Mouse (Mus musculus): Measurements from ENCODE around the gene Proser2.
"Not testable (repeated sequence)": the region's sequence is repeated elsewhere in the genome, so short reads cannot be mapped to it uniquely, and the experiment has no call there.

The Proser2 gene

GRCm38 (mm10) chr2:6133871-6134270 lies 3.9 kb upstream of the Proser2 start:
- in situ Hi-C loops (cut with MboI, MseI) = loop anchor here (25.0 kb wide), 1 partner anchor 1022 kb away; no protein-coding TSS in a partner anchor

GRCm38 (mm10) chr2:6128881-6129280 lies 1.1 kb downstream of the Proser2 start:
- in situ Hi-C loops (cut with MboI, MseI) = loop anchor here (25.0 kb wide), 1 partner anchor 1017 kb away; no protein-coding TSS in a partner anchor

DNA sequence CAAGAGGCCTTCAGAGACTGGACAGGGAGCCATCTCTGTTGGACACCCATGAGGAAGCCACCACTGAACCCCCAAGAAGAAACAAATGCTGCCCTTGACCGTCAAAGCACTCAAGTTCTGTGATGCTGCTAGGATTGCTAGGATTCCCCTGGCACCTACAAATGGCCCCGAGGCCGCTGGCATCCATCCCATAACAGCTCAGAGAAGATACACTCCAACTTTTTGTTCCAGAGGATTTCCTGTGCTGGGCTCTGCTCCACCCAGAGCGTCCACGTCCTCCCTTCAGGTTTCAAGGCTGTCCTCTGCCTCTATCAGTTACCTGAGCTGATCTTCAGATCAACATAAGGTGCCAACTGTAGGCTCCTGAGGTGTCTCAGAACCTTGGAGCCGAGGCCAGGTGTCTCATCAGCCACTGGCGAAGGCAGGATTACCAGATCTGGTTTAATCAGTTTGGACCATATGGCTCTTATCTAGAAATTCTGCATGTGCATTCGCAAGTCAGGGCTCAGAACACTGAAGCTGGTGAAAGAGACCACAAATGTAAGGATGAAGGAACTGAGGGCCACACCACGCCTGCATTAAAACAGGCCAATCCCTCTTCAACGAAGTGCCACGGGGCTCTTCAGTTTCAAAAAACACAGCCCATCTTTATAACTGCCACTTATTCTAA lies 1.7 kb downstream of the Proser2 start:
- in situ Hi-C loops (cut with MboI, MseI) = loop anchor here (25.0 kb wide), 1 partner anchor 1016 kb away; no protein-coding TSS in a partner anchor

DNA sequence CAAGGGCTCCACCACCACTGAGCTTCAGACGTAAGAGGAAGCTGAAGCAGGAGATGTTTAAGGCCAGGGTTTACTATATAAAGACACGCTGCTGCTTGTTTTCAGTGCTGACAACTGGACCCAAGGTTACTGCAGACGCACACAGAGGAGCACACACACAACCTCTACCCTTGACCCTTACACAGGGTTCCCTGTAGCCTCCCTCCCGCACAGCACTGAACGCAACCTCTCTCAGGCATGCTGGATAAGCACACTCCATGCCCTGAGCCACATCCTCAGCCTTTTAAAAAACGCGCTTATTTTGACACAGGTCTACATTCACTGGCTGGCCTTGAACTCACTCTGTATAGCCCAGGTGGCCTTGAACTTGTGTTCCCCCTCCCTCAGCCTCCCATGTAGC lies 7.0 kb downstream of the Proser2 start:
- in situ Hi-C loops (cut with MboI, MseI) = no loop called here

- in situ Hi-C loops (cut with MboI, MseI) = no loop called here
Measured at GRCm38 (mm10) chr2:6121091-6121490, 8.9 kb downstream of the Proser2 start.

DNA sequence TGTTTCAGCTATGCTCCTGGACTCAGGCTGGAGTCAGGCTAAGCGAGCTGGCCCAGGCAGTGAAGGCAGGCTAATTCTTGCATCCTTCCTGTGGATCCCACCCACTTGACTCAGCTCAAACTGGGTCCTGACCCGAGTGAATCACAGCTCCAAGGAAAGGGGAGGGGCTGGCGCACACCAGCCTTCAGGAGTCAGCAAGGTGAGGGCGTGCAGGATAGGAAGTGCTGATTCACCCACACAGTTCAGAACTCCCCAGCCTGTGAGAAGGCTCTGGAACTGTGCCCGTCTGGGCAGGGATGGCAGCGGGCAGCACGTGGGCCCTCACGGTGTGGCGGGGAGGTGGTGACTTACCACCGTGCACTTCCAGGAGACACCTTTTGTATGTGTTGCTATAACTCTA lies 11.8 kb downstream of the Proser2 start:
- in situ Hi-C loops (cut with MboI, MseI) = no loop called here

DNA sequence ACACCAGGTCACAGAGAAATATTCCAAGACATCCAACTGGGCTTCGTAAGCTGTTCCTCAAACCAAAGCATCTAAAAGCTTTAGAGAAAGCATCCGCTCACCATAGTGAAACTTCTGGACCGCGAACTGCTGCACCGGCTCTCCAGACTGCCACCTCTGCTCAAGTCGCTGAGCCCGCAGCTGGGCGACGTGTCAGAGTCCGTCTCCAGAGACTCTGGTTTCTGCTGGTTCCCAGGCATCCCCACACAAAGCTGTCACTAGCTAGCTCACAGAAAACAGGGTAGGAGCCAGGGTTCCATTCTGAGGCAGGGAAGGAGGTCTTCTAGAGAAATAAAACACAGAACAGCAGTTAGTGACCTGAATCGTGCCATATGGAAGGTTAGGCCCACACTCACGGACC lies 16.2 kb downstream of the Proser2 start:
- in situ Hi-C loops (cut with MboI, MseI) = no loop called here

DNA sequence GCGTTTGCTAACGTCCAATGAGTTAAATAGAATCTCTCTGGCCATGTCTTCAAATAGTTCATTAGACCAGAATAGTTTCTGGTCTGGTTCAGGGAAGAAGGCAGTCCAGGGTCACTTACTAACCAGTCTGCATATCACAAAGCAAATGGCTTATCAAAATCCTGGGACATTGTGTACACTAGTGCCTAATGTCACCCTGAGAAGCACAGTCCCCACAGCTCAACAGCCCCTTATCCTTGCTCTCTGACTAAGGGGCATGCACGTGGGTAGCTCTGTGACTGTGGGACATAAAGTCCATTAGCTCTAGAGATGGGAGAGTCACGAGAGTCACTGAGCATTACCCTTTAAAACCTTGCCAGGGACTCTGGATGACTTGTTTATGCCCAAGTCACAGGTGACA lies 17.4 kb downstream of the Proser2 start:
- in situ Hi-C loops (cut with MboI, MseI) = no loop called here

DNA sequence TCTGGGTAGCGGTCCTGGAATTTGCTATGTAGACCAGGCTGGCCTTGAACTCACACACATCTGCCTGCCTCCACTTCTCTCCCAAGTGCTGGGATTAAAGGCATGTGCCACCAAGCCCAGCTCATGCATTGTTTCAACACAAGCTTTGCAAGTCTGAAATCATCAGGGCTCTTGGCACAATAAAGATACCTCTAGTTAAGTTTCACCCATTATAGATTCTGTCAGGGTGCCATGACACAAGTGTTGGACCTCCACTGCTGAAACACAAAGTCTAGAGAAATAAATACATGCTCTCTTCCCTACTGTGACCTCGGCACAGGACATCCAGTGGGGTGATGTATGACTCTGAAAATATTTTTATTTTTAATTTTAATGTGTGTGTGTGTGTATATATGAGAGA lies 24.6 kb downstream of the Proser2 start:
- in situ Hi-C loops (cut with MboI, MseI) = no loop called here

- in situ Hi-C loops (cut with MboI, MseI) = no loop called here
Measured at GRCm38 (mm10) chr2:6100755-6101154, 29.3 kb downstream of the Proser2 start.

GRCm38 (mm10) chr2:6100027-6100749 lies 29.8 kb downstream of the Proser2 start:
- in situ Hi-C loops (cut with MboI, MseI) = no loop called here

- in situ Hi-C loops (cut with MboI, MseI) = no loop called here
Measured at GRCm38 (mm10) chr2:6099443-6099842, 30.6 kb downstream of the Proser2 start.

DNA sequence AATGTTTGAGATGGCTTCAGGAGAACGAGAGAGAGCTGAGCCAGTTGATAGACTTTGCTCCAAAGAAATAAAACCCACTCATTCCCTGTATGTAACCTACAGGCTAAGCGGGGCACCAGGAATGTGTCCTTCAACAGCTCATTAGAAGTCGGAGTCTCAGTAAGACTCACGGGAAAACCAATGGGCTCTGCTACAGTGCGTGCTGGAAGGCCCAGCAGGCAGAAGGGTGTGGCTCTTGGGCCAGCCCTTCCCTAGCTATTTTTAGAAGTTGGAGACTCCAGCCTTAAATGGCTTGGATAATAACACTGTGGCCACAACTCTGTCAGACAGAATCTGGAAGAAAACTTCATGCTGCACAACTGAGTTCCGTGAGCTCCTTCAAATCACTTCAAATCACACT lies 31.1 kb downstream of the Proser2 start:
- in situ Hi-C loops (cut with MboI, MseI) = no loop called here

DNA sequence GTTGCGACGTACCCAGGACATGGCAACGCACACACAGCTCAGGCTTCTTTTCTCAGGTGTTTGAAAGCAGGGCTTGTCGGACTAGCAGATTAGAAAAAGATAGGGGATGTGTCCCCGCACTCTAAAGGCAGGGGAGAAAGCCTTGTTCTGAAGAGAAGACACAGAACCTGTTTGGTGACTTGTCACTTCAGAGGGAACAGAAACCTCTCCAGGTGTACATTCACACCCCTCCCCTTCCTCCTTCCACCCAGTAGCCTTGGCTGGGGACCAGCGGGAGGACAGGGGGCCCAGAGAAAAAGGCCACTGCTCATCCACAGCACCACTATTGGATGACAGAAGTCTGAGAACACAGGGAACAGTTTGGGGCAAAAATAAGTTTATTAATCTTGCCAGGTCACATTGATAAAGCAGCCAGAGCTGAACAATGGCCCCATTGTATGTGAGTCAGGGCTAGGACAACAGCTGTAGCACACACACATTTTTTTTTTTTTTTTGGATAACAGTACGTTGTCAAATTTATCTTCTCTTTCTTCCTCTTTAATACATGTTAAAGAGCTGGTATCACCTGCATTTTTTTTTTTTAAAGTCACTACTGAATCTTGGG lies 32.8 kb downstream of the Proser2 start:
- in situ Hi-C loops (cut with MboI, MseI) = no loop called here

GRCm38 (mm10) chr2:6089941-6090340 lies 40.1 kb downstream of the Proser2 start:
- in situ Hi-C loops (cut with MboI, MseI) = not testable (repeated sequence)

- in situ Hi-C loops (cut with MboI, MseI) = no loop called here
Measured at GRCm38 (mm10) chr2:6087151-6087550, 42.9 kb downstream of the Proser2 start.

GRCm38 (mm10) chr2:6085622-6086530 lies 44.1 kb downstream of the Proser2 start:
- in situ Hi-C loops (cut with MboI, MseI) = no loop called here

GRCm38 (mm10) chr2:6083696-6084095 lies 46.3 kb downstream of the Proser2 start:
- in situ Hi-C loops (cut with MboI, MseI) = no loop called here

DNA sequence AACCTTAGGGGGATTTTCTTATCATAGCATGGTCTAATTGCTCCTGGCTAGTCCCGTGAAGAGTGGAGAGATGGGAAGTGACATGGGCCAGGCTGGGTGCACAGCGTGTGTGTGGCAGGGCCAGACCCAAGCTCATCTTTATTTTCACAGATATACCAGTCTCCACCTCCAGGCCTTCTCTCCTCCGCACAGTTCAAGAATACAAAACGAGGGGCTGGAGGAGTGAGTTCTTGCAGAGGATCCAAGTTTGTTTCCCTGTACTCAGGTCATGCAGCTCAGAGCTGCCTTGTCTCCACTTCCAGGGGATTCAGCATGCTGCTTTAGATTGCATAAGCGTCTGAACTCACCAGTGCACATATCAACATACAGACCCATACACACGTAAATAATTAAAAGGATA lies 47.4 kb downstream of the Proser2 start:
- in situ Hi-C loops (cut with MboI, MseI) = no loop called here

GRCm38 (mm10) chr2:6081108-6081507 lies 48.9 kb downstream of the Proser2 start:
- in situ Hi-C loops (cut with MboI, MseI) = no loop called here

GRCm38 (mm10) chr2:6080037-6080436 lies 50.0 kb downstream of the Proser2 start:
- in situ Hi-C loops (cut with MboI, MseI) = no loop called here

DNA sequence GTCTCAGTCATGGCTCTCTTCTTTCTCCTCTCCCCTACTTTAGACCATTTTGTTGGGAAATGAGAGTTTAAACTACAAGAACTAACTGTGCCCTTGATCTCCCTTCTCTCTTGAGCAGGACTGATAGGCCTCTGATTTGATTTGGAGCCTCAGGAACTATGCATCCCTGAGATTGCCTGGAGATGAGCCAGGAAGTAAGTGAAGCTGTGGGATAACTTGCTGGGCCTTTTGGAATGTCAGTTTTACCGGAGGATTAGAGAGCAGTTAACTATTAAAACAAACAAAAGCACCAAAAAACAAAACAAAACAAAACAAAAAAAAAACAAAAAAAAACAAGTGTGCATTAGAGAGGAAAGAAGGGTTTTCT lies 54.5 kb downstream of the Proser2 start:
- in situ Hi-C loops (cut with MboI, MseI) = no loop called here

Data from T-helper 2 cell (primary cell).